Mouse (Mus musculus) midbrain, embryonic 15.5 days (tissue): ENCODE measurements around the gene Hist4h4. TPM values are rescaled to one million over a fixed set of nuclear protein-coding genes. Genes with fewer than 3 reads are reported as not detected.

Experiments used
- ATAC-seq: fragments of 200-750 bp; cut with Nextera tagmentation; replicated peaks from 2 replicates; pipeline ENCODE4 v1.8.0; 2017; ENCODE audit warnings: moderate TSS enrichment
- H3K27ac ChIP-seq: fragments of 300-500 bp; sonication (generic); 2 replicates; pipeline ENCODE4 v1.5.1; 2015; ENCODE audit warnings: mild to moderate bottlenecking, inconsistent platforms
- H3K27me3 ChIP-seq: fragments of 300-500 bp; sonication (generic); replicated peaks from 2 replicates; pipeline ENCODE4 v1.6.1; 2015; ENCODE audit warnings: inconsistent platforms
- H3K36me3 ChIP-seq: fragments of 300-500 bp; sonication (generic); replicated peaks from 2 replicates; pipeline ENCODE4 v1.6.1; 2015; ENCODE audit warnings: inconsistent platforms
- H3K4me1 ChIP-seq: fragments of 300-500 bp; sonication (generic); 2 replicates; pipeline ENCODE4 v1.6.1; 2015; ENCODE audit warnings: inconsistent platforms
- H3K4me2 ChIP-seq: fragments of 300-500 bp; sonication (generic); 2 replicates; pipeline ENCODE4 v1.6.1; 2015; ENCODE audit warnings: inconsistent platforms, mild to moderate bottlenecking, moderate library complexity
- H3K4me3 ChIP-seq: fragments of 300-500 bp; sonication (generic); 2 replicates; pipeline ENCODE4 v1.5.1; 2015; ENCODE audit warnings: mild to moderate bottlenecking, inconsistent platforms
- H3K9ac ChIP-seq: fragments of 300-500 bp; sonication (generic); 2 replicates; pipeline ENCODE4 v1.6.1; 2015; ENCODE audit warnings: mild to moderate bottlenecking, inconsistent platforms
- H3K9me3 ChIP-seq: fragments of 300-500 bp; sonication (generic); 2 replicates; pipeline ENCODE4 v1.6.1; 2016; ENCODE audit warnings: inconsistent platforms
- WGBS: fragments of 180-500 bp; shearing (Covaris S2); methylation state at CpG from one replicate; pipeline ENCODE4 v1.1.7; 2015; ENCODE audit warnings: mixed read lengths; 5-methylcytosine and 5-hydroxymethylcytosine counted together
- polyA plus RNA-seq: library from polyadenylated mRNA; unstranded; fragments of >200 nt; fragmentation: Nextera tagmentation; extraction: Ambion mirVana; gene quantifications from 2 replicates; pipeline ENCODE4 v1.2.1, GENCODE M21; 2015

Hist4h4 gene
- polyA plus RNA-seq, 1 experiment from 2014 or later: 0.77 TPM

DNA sequence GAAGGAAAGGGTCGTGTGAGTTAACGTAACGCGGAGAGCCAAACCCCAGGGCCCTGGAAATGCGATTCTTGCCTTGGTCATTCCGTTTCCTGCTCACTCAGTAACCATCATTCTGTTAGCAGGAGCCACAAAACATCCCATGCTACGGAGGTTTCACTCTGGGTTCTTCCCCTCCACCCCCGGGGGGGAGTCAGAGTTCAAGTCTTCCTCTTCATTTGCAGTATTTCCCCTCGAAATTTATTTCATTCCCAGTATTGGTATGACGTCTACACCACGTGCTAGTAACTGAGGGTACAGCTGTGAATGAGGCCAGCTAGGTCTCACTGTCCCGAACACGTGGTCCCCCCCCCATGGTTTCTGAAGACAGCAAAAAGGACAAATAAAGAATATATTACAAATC is 5.5 kb upstream of the Hist4h4 start:
- peaks cover 29% of the 10 kb centered on the region for H3K4me1 ChIP-seq
- H3K9ac ChIP-seq: no peak overlapping the region
- peaks cover 23% of the 10 kb centered on the region; the same call in 1 of the 2 replicates for H3K36me3 ChIP-seq
- no peaks in the 10 kb centered on the region for H3K27me3 ChIP-seq
- H3K27ac ChIP-seq: no peak overlapping the region
- no peaks in the 10 kb centered on the region for H3K9me3 ChIP-seq
- WGBS: 79% methylated on average over 13 of the region's 13 CpGs
- no peak for ATAC-seq
- H3K4me2 ChIP-seq: peak overlapping the region; percentile 77
- no peak overlapping the region for H3K4me3 ChIP-seq

GRCm38 (mm10) chr6:136809077-136809476 is 4.9 kb upstream of the Hist4h4 start:
- Histone ChIP-seq H3K36me3 (peaks cover 17% of the 10 kb centered on the region; the same call in 1 of the 2 replicates), H3K4me2 (peak overlapping the region; percentile 77), H3K4me3 (peak overlapping the region; percentile 89), H3K27me3 (no peaks in the 10 kb centered on the region), H3K9ac (peak overlapping the region; percentile 64; the same call in 1 of the 2 replicates), H3K27ac (no peak overlapping the region), H3K4me1 (peaks cover 32% of the 10 kb centered on the region), H3K9me3 (no peaks in the 10 kb centered on the region)
- 36% methylated on average over 14 of the region's 14 CpGs for WGBS
- no peak for ATAC-seq

- Histone ChIP-seq H3K9ac (peak overlapping the region; percentile 64), H3K4me2 (peak overlapping the region; percentile 77), H3K36me3 (peaks cover 13% of the 10 kb centered on the region; the same call in 1 of the 2 replicates), H3K4me1 (peaks cover 32% of the 10 kb centered on the region), H3K27me3 (no peaks in the 10 kb centered on the region), H3K4me3 (peak overlapping the region; percentile 89), H3K9me3 (no peaks in the 10 kb centered on the region), H3K27ac (peak overlapping the region; percentile 78; the same call in 1 of the 2 replicates)
- under 1% methylated on average over 28 of the region's 28 CpGs for WGBS
- ATAC-seq: peak; percentile 12
Measured at GRCm38 (mm10) chr6:136808631-136809046, 4.4 kb upstream of the Hist4h4 start.

- H3K9me3 ChIP-seq: no peaks in the 10 kb centered on the region
- H3K4me3 ChIP-seq: peak within 1 kb of the TSS; percentile 89
- no peaks in the 10 kb centered on the region for H3K27me3 ChIP-seq
- peak within 1 kb of the TSS; percentile 64 for H3K9ac ChIP-seq
- under 1% methylated on average over 34 of the region's 34 CpGs for WGBS
- peaks cover 37% of the 10 kb centered on the region for H3K4me1 ChIP-seq
- H3K36me3 ChIP-seq: peaks cover 8% of the 10 kb centered on the region; the same call in 1 of the 2 replicates
- H3K27ac ChIP-seq: peak within 1 kb of the TSS; percentile 80
- H3K4me2 ChIP-seq: peak within 1 kb of the TSS; percentile 77
- peak; percentile 91 for ATAC-seq
Measured at GRCm38 (mm10) chr6:136808014-136808417, 3.8 kb upstream of the Hist4h4 start, which contains the start of gene H2afj. Gene H2afj, plus strand, starts transcription at chr6:136808244.

GRCm38 (mm10) chr6:136807395-136808013 is 3.3 kb upstream of the Hist4h4 start:
- ATAC-seq: peak; percentile 7
- peak overlapping the region; percentile 35 for H3K9ac ChIP-seq
- peaks cover 6% of the 10 kb centered on the region; the same call in 1 of the 2 replicates for H3K36me3 ChIP-seq
- H3K4me2 ChIP-seq: peak overlapping the region; percentile 77
- H3K9me3 ChIP-seq: no peaks in the 10 kb centered on the region
- H3K27me3 ChIP-seq: no peaks in the 10 kb centered on the region
- H3K4me3 ChIP-seq: peak overlapping the region; percentile 89
- peak overlapping the region; percentile 80 for H3K27ac ChIP-seq
- peaks cover 40% of the 10 kb centered on the region for H3K4me1 ChIP-seq
- 27% methylated on average over 18 of the region's 18 CpGs for WGBS

DNA sequence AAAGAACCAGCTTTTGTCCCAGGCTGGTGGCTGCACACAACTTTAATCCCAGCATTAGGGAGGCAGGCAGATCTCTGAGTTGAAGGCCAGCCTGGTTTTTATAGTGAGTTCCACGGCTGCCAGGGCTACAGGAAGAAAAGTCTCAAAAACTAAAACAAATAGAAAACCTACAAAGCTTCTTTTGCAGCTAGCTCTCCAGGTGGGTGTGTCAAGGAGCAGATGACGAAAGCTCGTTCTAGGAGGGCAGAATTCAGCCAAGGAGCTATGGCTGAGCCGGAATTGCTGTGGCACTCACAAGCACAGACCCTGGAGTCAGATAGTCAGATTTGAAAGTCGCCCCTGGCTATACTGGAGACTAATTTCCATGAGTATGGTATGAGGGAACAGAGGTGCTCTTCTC is 2.6 kb upstream of the Hist4h4 start:
- Histone ChIP-seq H3K27me3 (no peaks in the 10 kb centered on the region), H3K27ac (no peak overlapping the region), H3K4me2 (no peak overlapping the region; the same call in 1 of the 2 replicates), H3K9ac (no peak overlapping the region), H3K9me3 (no peaks in the 10 kb centered on the region), H3K4me3 (no peak overlapping the region), H3K4me1 (peaks cover 40% of the 10 kb centered on the region), H3K36me3 (no peaks in the 10 kb centered on the region)
- WGBS: 71% methylated on average over 5 of the region's 5 CpGs
- ATAC-seq: no peak

DNA sequence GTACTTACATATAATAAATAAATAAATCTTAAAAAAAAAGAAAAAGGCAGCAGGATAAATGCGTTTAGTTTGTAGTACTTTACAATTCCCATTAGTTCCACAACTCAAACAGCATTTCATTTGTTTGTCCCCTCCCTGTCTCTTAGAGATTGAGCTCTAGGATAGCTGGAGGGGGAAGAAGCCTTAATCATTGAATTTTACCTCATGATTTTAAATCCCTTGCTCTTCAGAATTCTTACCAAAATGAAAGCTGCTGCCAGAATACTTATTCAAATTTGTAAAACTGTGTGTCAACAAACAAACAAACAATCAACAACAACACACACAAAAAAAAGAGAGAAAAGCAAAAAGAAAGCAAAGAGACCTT is 1.2 kb upstream of the Hist4h4 start:
- 82% methylated on average over 1 of the region's 1 CpGs for WGBS
- Histone ChIP-seq H3K4me2 (no peak overlapping the region), H3K4me3 (no peak overlapping the region), H3K27me3 (no peaks in the 10 kb centered on the region), H3K27ac (peak overlapping the region; percentile 100; the same call in 1 of the 2 replicates), H3K9me3 (no peaks in the 10 kb centered on the region), H3K4me1 (peaks cover 40% of the 10 kb centered on the region), H3K9ac (no peak overlapping the region), H3K36me3 (no peaks in the 10 kb centered on the region)
- no peak for ATAC-seq

DNA sequence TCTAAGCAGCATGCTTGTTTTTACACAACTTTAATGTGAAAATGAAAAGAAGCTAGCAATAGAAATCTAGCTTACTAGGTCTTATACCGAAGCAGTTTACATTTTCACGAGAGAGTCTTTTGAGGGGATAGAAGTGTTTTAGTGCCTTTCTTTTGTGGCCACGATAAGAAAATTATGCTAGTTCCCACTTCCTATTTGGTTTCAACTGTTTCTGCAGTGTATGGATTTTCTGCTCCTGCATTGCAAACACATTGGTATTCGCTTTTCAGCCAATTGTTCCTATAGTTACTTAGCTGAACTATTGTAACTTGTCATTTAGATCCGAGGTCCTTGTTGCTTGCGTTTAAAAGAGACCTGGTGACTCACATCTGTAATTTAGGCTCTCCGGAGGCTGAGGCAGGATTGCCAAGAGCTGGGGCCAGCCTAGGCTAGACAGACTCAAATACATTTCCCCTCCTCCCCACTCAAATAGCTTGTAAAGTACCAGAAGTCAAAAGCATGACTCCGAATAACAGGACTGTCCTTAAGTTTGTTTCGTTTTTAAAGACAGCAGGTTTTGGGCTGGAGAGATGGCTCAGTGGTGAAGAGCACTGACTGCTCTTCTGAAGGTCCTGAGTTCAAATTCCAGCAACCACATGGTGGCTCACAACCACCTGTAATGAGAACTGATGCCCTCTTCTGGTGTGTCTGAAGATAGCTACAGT is 642 bp upstream of the Hist4h4 start:
- peaks cover 39% of the 10 kb centered on the region for H3K4me1 ChIP-seq
- peak overlapping the region; percentile 85 for H3K4me3 ChIP-seq
- H3K36me3 ChIP-seq: no peaks in the 10 kb centered on the region
- peak overlapping the region; percentile 85 for H3K4me2 ChIP-seq
- no peak for ATAC-seq
- 36% methylated on average over 9 of the region's 9 CpGs for WGBS
- no peak overlapping the region; the same call in 1 of the 2 replicates for H3K9ac ChIP-seq
- peak overlapping the region; percentile 100 for H3K27ac ChIP-seq
- H3K27me3 ChIP-seq: no peaks in the 10 kb centered on the region
- no peaks in the 10 kb centered on the region for H3K9me3 ChIP-seq

DNA sequence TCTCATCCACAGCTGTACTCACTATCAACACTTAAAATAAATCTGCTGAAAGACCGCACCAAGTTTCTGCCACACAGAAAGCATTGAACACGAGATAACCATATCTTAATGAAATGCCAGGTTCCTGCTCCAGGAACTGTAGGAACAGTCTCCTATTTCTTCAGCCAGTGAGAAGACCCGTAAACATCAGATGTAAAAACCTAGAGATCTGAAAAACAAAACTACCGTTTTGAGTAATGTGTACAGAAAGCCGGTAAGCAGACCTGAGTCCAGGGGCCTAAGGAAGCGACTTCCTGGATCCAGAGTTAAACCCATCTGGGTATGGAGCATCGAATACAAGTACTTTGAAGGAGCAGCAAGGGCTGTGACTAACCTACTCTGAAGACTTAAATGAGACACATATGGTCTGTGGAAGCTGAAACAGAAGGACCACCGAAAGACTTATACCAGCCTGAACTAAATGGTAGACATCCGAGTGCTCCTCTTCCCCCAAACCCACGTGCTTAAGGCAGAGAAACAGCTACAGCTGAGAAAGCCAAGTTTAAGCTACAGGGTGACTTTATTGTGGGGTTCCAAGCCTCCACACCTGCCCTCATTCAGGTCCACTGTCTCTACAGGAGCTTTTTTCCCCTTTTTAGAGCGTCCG is 999 bp downstream of the Hist4h4 start:
- no peaks in the 10 kb centered on the region for H3K36me3 ChIP-seq
- H3K27me3 ChIP-seq: no peaks in the 10 kb centered on the region
- peak overlapping the region; percentile 100 for H3K27ac ChIP-seq
- H3K4me2 ChIP-seq: peak overlapping the region; percentile 85
- peaks cover 27% of the 10 kb centered on the region for H3K4me1 ChIP-seq
- WGBS: 24% methylated on average over 12 of the region's 12 CpGs
- no peaks in the 10 kb centered on the region for H3K9me3 ChIP-seq
- ATAC-seq: no peak
- peak overlapping the region; percentile 96 for H3K9ac ChIP-seq
- peak overlapping the region; percentile 85 for H3K4me3 ChIP-seq

- WGBS: 89% methylated on average over 6 of the region's 6 CpGs
Measured at GRCm38 (mm10) chr6:136801274-136801673, 2.9 kb downstream of the Hist4h4 start.

GRCm38 (mm10) chr6:136800710-136801109 is 3.5 kb downstream of the Hist4h4 start:
- no peak overlapping the region for H3K4me3 ChIP-seq
- no peaks in the 10 kb centered on the region for H3K27me3 ChIP-seq
- 94% methylated on average over 8 of the region's 8 CpGs for WGBS
- peaks cover 16% of the 10 kb centered on the region for H3K4me1 ChIP-seq
- H3K27ac ChIP-seq: no peak overlapping the region
- no peak overlapping the region for H3K4me2 ChIP-seq
- no peak for ATAC-seq
- no peak overlapping the region for H3K9ac ChIP-seq
- no peaks in the 10 kb centered on the region for H3K36me3 ChIP-seq
- no peaks in the 10 kb centered on the region for H3K9me3 ChIP-seq

More at GRCm38 (mm10) chr6:136801274-136801673, 2.9 kb downstream of the Hist4h4 start:
- H3K9me3 ChIP-seq: no peaks in the 10 kb centered on the region
- H3K4me3 ChIP-seq: no peak overlapping the region
- H3K4me2 ChIP-seq: no peak overlapping the region
- peaks cover 16% of the 10 kb centered on the region for H3K4me1 ChIP-seq
- no peak overlapping the region for H3K9ac ChIP-seq
- H3K27ac ChIP-seq: no peak overlapping the region
- H3K27me3 ChIP-seq: no peaks in the 10 kb centered on the region
- ATAC-seq: no peak
- no peaks in the 10 kb centered on the region for H3K36me3 ChIP-seq
